Mouse (Mus musculus) midbrain, embryonic 15.5 days (tissue): ENCODE measurements around the gene Cyb5r2. TPM values are rescaled to one million over a fixed set of nuclear protein-coding genes. Genes with fewer than 3 reads are reported as not detected.
A peak's percentile ranks its signal among the peaks of the same experiment; 100 is the strongest.

ENCODE experiments used
- ATAC-seq: fragments of 200-750 bp; cut with Nextera tagmentation; replicated peaks from 2 replicates; pipeline ENCODE4 v1.8.0; 2017; ENCODE audit warnings: moderate TSS enrichment
- H3K27ac ChIP-seq: fragments of 300-500 bp; sonication (generic); 2 replicates; pipeline ENCODE4 v1.5.1; 2015; ENCODE audit warnings: mild to moderate bottlenecking, inconsistent platforms
- H3K27me3 ChIP-seq: fragments of 300-500 bp; sonication (generic); replicated peaks from 2 replicates; pipeline ENCODE4 v1.6.1; 2015; ENCODE audit warnings: inconsistent platforms
- H3K36me3 ChIP-seq: fragments of 300-500 bp; sonication (generic); replicated peaks from 2 replicates; pipeline ENCODE4 v1.6.1; 2015; ENCODE audit warnings: inconsistent platforms
- H3K4me1 ChIP-seq: fragments of 300-500 bp; sonication (generic); 2 replicates; pipeline ENCODE4 v1.6.1; 2015; ENCODE audit warnings: inconsistent platforms
- H3K4me2 ChIP-seq: fragments of 300-500 bp; sonication (generic); 2 replicates; pipeline ENCODE4 v1.6.1; 2015; ENCODE audit warnings: inconsistent platforms, mild to moderate bottlenecking, moderate library complexity
- H3K4me3 ChIP-seq: fragments of 300-500 bp; sonication (generic); 2 replicates; pipeline ENCODE4 v1.5.1; 2015; ENCODE audit warnings: mild to moderate bottlenecking, inconsistent platforms
- H3K9ac ChIP-seq: fragments of 300-500 bp; sonication (generic); 2 replicates; pipeline ENCODE4 v1.6.1; 2015; ENCODE audit warnings: mild to moderate bottlenecking, inconsistent platforms
- H3K9me3 ChIP-seq: fragments of 300-500 bp; sonication (generic); 2 replicates; pipeline ENCODE4 v1.6.1; 2016; ENCODE audit warnings: inconsistent platforms
- WGBS: fragments of 180-500 bp; shearing (Covaris S2); methylation state at CpG from one replicate; pipeline ENCODE4 v1.1.7; 2015; ENCODE audit warnings: mixed read lengths; 5-methylcytosine and 5-hydroxymethylcytosine counted together
- polyA plus RNA-seq: library from polyadenylated mRNA; unstranded; fragments of >200 nt; fragmentation: Nextera tagmentation; extraction: Ambion mirVana; gene quantifications from 2 replicates; pipeline ENCODE4 v1.2.1, GENCODE M21; 2015

Cyb5r2 gene
- polyA plus RNA-seq, 1 experiment from 2014 or later = 0.19 TPM

- no peak for ATAC-seq
These were observed 43.8 kb downstream of the Cyb5r2 start for GRCm38 (mm10) chr7:107714067-107714466.

GRCm38 (mm10) chr7:107712743-107713142, 45.1 kb downstream of the Cyb5r2 start:
- Histone ChIP-seq H3K9ac (no peak overlapping the region), H3K27me3 (no peaks in the 10 kb centered on the region), H3K4me2 (no peak overlapping the region), H3K9me3 (no peaks in the 10 kb centered on the region), H3K4me1 (0 out of 2 replicates have a peak, but pooled peaks cover 8% of the 10 kb centered on the region), H3K27ac (no peak overlapping the region), H3K36me3 (no peaks in the 10 kb centered on the region), H3K4me3 (no peak overlapping the region)
- 58% methylated on average over 6 of the region's 6 CpGs for WGBS
- ATAC-seq = no peak

More at GRCm38 (mm10) chr7:107714067-107714466, 43.8 kb downstream of the Cyb5r2 start:
- H3K27me3 ChIP-seq = no peaks in the 10 kb centered on the region
- no peaks in the 10 kb centered on the region for H3K4me1 ChIP-seq
- no peak overlapping the region for H3K27ac ChIP-seq
- no peaks in the 10 kb centered on the region for H3K36me3 ChIP-seq
- H3K4me2 ChIP-seq = no peak overlapping the region
- 88% methylated on average over 5 of the region's 5 CpGs for WGBS
- no peaks in the 10 kb centered on the region for H3K9me3 ChIP-seq
- H3K9ac ChIP-seq = no peak overlapping the region
- no peak overlapping the region for H3K4me3 ChIP-seq

- H3K27ac ChIP-seq = no peak overlapping the region
These were observed 49.2 kb downstream of the Cyb5r2 start for GRCm38 (mm10) chr7:107708491-107709112.

GRCm38 (mm10) chr7:107707650-107708049, 50.2 kb downstream of the Cyb5r2 start:
- Histone ChIP-seq H3K9ac (no peak overlapping the region), H3K27ac (no peak overlapping the region), H3K27me3 (no peaks in the 10 kb centered on the region), H3K4me1 (0 out of 2 replicates have a peak, but pooled peaks cover 8% of the 10 kb centered on the region), H3K4me2 (no peak overlapping the region), H3K36me3 (no peaks in the 10 kb centered on the region), H3K4me3 (no peak overlapping the region), H3K9me3 (no peaks in the 10 kb centered on the region)
- no peak for ATAC-seq
- 53% methylated on average over 9 of the region's 9 CpGs for WGBS

More at GRCm38 (mm10) chr7:107708491-107709112, 49.2 kb downstream of the Cyb5r2 start:
- 0 out of 2 replicates have a peak, but pooled peaks cover 8% of the 10 kb centered on the region for H3K4me1 ChIP-seq
- H3K9ac ChIP-seq = no peak overlapping the region
- 3% methylated on average over 10 of the region's 10 CpGs for WGBS
- peak; percentile 94 for ATAC-seq
- H3K9me3 ChIP-seq = no peaks in the 10 kb centered on the region
- H3K36me3 ChIP-seq = no peaks in the 10 kb centered on the region
- H3K27me3 ChIP-seq = no peaks in the 10 kb centered on the region
- peak overlapping the region; percentile 15 for H3K4me3 ChIP-seq
- peak overlapping the region; percentile 38 for H3K4me2 ChIP-seq

- no peak for ATAC-seq
- no peaks in the 10 kb centered on the region for H3K27me3 ChIP-seq
- H3K36me3 ChIP-seq = no peaks in the 10 kb centered on the region
- no peak overlapping the region for H3K4me3 ChIP-seq
- no peak overlapping the region for H3K27ac ChIP-seq
- WGBS = 64% methylated on average over 5 of the region's 5 CpGs
- no peaks in the 10 kb centered on the region for H3K9me3 ChIP-seq
- H3K4me1 ChIP-seq = 0 out of 2 replicates have a peak, but pooled peaks cover 8% of the 10 kb centered on the region
- no peak overlapping the region for H3K4me2 ChIP-seq
- no peak overlapping the region for H3K9ac ChIP-seq
These were observed 51.9 kb downstream of the Cyb5r2 start for GRCm38 (mm10) chr7:107705941-107706340.

- H3K9ac ChIP-seq = no peak overlapping the region
- H3K4me2 ChIP-seq = no peak overlapping the region
- no peak for ATAC-seq
- no peaks in the 10 kb centered on the region for H3K9me3 ChIP-seq
- H3K27ac ChIP-seq = no peak overlapping the region
- H3K4me3 ChIP-seq = no peak overlapping the region
- H3K4me1 ChIP-seq = no peaks in the 10 kb centered on the region
- H3K27me3 ChIP-seq = no peaks in the 10 kb centered on the region
- 72% methylated on average over 13 of the region's 13 CpGs for WGBS
- H3K36me3 ChIP-seq = no peaks in the 10 kb centered on the region
These were observed 55.1 kb downstream of the Cyb5r2 start for GRCm38 (mm10) chr7:107702461-107703380.

GRCm38 (mm10) chr7:107700646-107701045, 57.2 kb downstream of the Cyb5r2 start:
- H3K9ac ChIP-seq = no peak overlapping the region
- ATAC-seq = no peak
- 86% methylated on average over 5 of the region's 5 CpGs for WGBS
- no peaks in the 10 kb centered on the region for H3K9me3 ChIP-seq
- no peaks in the 10 kb centered on the region for H3K4me1 ChIP-seq
- H3K27me3 ChIP-seq = no peaks in the 10 kb centered on the region
- no peak overlapping the region for H3K4me3 ChIP-seq
- H3K36me3 ChIP-seq = no peaks in the 10 kb centered on the region
- no peak overlapping the region for H3K27ac ChIP-seq
- no peak overlapping the region for H3K4me2 ChIP-seq

GRCm38 (mm10) chr7:107699926-107700325, 57.9 kb downstream of the Cyb5r2 start:
- H3K9ac ChIP-seq = no peak overlapping the region
- no peak overlapping the region for H3K4me3 ChIP-seq
- ATAC-seq = no peak
- H3K4me2 ChIP-seq = no peak overlapping the region
- H3K9me3 ChIP-seq = no peaks in the 10 kb centered on the region
- 77% methylated on average over 1 of the region's 1 CpGs for WGBS
- H3K36me3 ChIP-seq = no peaks in the 10 kb centered on the region
- no peaks in the 10 kb centered on the region for H3K27me3 ChIP-seq
- H3K4me1 ChIP-seq = no peaks in the 10 kb centered on the region
- no peak overlapping the region for H3K27ac ChIP-seq

Other genes with a start within 250 kb of the Cyb5r2 start
- gene Olfml1, start 190.6 kb downstream of the Cyb5r2 start, polyA plus RNA-seq = 3.1 and 4.6 TPM in 2 replicates
- 1.5 and 1.7 TPM in 2 replicates for gene Ppfibp2, start 162.8 kb downstream of the Cyb5r2 start, polyA plus RNA-seq
- gene 5330417H12Rik, start 132.9 kb downstream of the Cyb5r2 start, polyA plus RNA-seq = not detected in 2 replicates
- not detected in 2 replicates for gene Ovch2, start 43.2 kb upstream of the Cyb5r2 start, polyA plus RNA-seq
- not detected in 2 replicates for gene Olfr467, start 54.2 kb upstream of the Cyb5r2 start, polyA plus RNA-seq
- gene Olfr469, start 67.5 kb upstream of the Cyb5r2 start, polyA plus RNA-seq = not detected in 2 replicates
- gene Olfr470, start 89.5 kb upstream of the Cyb5r2 start, polyA plus RNA-seq = not detected in 2 replicates
- gene Olfr472, start 139.9 kb upstream of the Cyb5r2 start, polyA plus RNA-seq = not detected in 2 replicates
- gene Olfr473, start 172.4 kb upstream of the Cyb5r2 start, polyA plus RNA-seq = not detected in 2 replicates
- gene Olfr474, start 196.6 kb upstream of the Cyb5r2 start, polyA plus RNA-seq = not detected in 2 replicates
- not detected in 2 replicates for gene Olfr476, start 206.8 kb upstream of the Cyb5r2 start, polyA plus RNA-seq
- not detected in 2 replicates for gene Olfr477, start 228.7 kb upstream of the Cyb5r2 start, polyA plus RNA-seq